Mouse (Mus musculus) CH12.LX (cell line): ENCODE measurements around the gene Mamdc4. TPM values are rescaled to one million over a fixed set of nuclear protein-coding genes. Genes with fewer than 3 reads are reported as not detected.

Source experiments
- DNase-seq: peaks from one replicate; pipeline ENCODE4 v3.0.0-alpha.2; 2013; ENCODE audit errors: extremely low read depth
- H3K27ac ChIP-seq: 2 replicates; pipeline ENCODE4 v1.5.1; 2012; ENCODE audit warnings: low read depth, mild to moderate bottlenecking, control low read depth, moderate library complexity; ENCODE audit not compliant: insufficient read depth
- H3K27me3 ChIP-seq: replicated peaks from 2 replicates; pipeline ENCODE3; 2012; ENCODE audit warnings: inconsistent platforms
- H3K36me3 ChIP-seq, 2 experiments: replicated peaks in 1 of 2; 2 replicates each; pipeline versions ENCODE3 to v1.6.1; 2012; ENCODE audit warnings: inconsistent platforms in 1 of 2, low read length in 1 of 2, mild to moderate bottlenecking in 1 of 2, mixed read lengths in 1 of 2, moderate library complexity in 1 of 2; ENCODE audit not compliant: control insufficient read depth in 1 of 2, insufficient read depth in 1 of 2
- H3K4me1 ChIP-seq, 2 experiments: 2 replicates each; pipeline ENCODE4 v1.6.1; 2012; ENCODE audit warnings: inconsistent platforms in 1 of 2, moderate library complexity in 1 of 2; ENCODE audit not compliant: insufficient read depth in 2 of 2, control insufficient read depth in 1 of 2
- H3K4me2 ChIP-seq: 2 replicates; pipeline ENCODE4 v1.6.1; 2012; ENCODE audit warnings: low read depth, mild to moderate bottlenecking, control low read depth; ENCODE audit not compliant: poor library complexity, insufficient read depth, severe bottlenecking
- H3K4me3 ChIP-seq, 3 experiments: fragments of 150-350 bp in 1 of 3; sonication (generic) in 1 of 3; replicated peaks in 1 of 3; 2 replicates each; pipeline versions ENCODE3 to v1.5.1; 2011 to 2012; ENCODE audit warnings: low read depth in 2 of 3, low read length in 2 of 3, mild to moderate bottlenecking in 2 of 3, moderate library complexity in 2 of 3, control low read depth in 1 of 3, improper control_type of control experiment in 1 of 3, inconsistent platforms in 1 of 3, mixed read lengths in 1 of 3; ENCODE audit not compliant: poor library complexity in 1 of 3
- H3K79me2 ChIP-seq: replicated peaks from 2 replicates; pipeline ENCODE4 v1.6.1; 2012; ENCODE audit warnings: mild to moderate bottlenecking, moderate library complexity; ENCODE audit not compliant: control insufficient read depth, poor library complexity, insufficient read depth, severe bottlenecking; ENCODE audit errors: extremely low read depth
- H3K9ac ChIP-seq: 2 replicates; pipeline ENCODE4 v1.6.1; 2012; ENCODE audit warnings: low read depth, mild to moderate bottlenecking, control low read depth, moderate library complexity; ENCODE audit not compliant: insufficient read depth
- H3K9me3 ChIP-seq: replicated peaks from 2 replicates; pipeline ENCODE3; 2012; ENCODE audit warnings: low read length, inconsistent platforms, mixed read lengths
- CHD2 ChIP-seq: IDR thresholded peaks from 2 replicates; pipeline ENCODE4 v1.6.1; 2011; ENCODE audit warnings: low read length, improper control_type of control experiment
- E2F4 ChIP-seq: IDR thresholded peaks from 2 replicates; pipeline ENCODE4 v1.6.1; 2011; ENCODE audit warnings: low read depth, low read length, improper control_type of control experiment; ENCODE audit not compliant: insufficient replicate concordance
- ELF1 ChIP-seq: IDR thresholded peaks from 2 replicates; pipeline ENCODE4 v1.6.1; 2014; ENCODE audit warnings: low read depth, mild to moderate bottlenecking, inconsistent platforms, low read length, improper control_type of control experiment
- EP300 ChIP-seq: IDR thresholded peaks from 2 replicates; pipeline ENCODE4 v1.6.1; 2011; ENCODE audit warnings: low read length, improper control_type of control experiment
- ETS1 ChIP-seq: conservative IDR thresholded peaks from 2 replicates; pipeline ENCODE4 v1.6.1; 2012; ENCODE audit warnings: low read depth, mild to moderate bottlenecking, inconsistent platforms, low read length, improper control_type of control experiment, moderate library complexity
- GABPA ChIP-seq: IDR thresholded peaks from 2 replicates; pipeline ENCODE4 v1.6.1; 2012; ENCODE audit warnings: low read depth, low read length, improper control_type of control experiment, inconsistent platforms; ENCODE audit not compliant: insufficient replicate concordance
- HCFC1 ChIP-seq: IDR thresholded peaks from 2 replicates; pipeline ENCODE4 v1.6.1; 2012; ENCODE audit warnings: low read depth, mild to moderate bottlenecking, inconsistent platforms, low read length, improper control_type of control experiment
- KAT2A ChIP-seq: IDR thresholded peaks from 2 replicates; pipeline ENCODE4 v1.6.1; 2012; ENCODE audit warnings: low read length, improper control_type of control experiment, inconsistent platforms; ENCODE audit not compliant: insufficient replicate concordance
- MAFK ChIP-seq: IDR thresholded peaks from 2 replicates; pipeline ENCODE4 v1.6.1; 2011; ENCODE audit warnings: low read length, improper control_type of control experiment; ENCODE audit not compliant: insufficient replicate concordance
- MAX ChIP-seq: IDR thresholded peaks from 2 replicates; pipeline ENCODE4 v1.6.1; 2011; ENCODE audit warnings: low read length, improper control_type of control experiment
- MAZ ChIP-seq: IDR thresholded peaks from 2 replicates; pipeline ENCODE4 v1.6.1; 2012; ENCODE audit warnings: low read depth, mild to moderate bottlenecking, inconsistent platforms, low read length, improper control_type of control experiment, moderate library complexity
- MEF2A ChIP-seq: IDR thresholded peaks from 2 replicates; pipeline ENCODE4 v1.6.1; 2014; ENCODE audit warnings: low read depth, mild to moderate bottlenecking, inconsistent platforms, low read length, improper control_type of control experiment, borderline replicate concordance
- MYC ChIP-seq: IDR thresholded peaks from 2 replicates; pipeline ENCODE4 v1.6.1; 2011; ENCODE audit warnings: low read depth, mild to moderate bottlenecking, improper control_type of control experiment, low read length
- NELFE ChIP-seq: IDR thresholded peaks from 2 replicates; pipeline ENCODE4 v1.6.1; 2011; ENCODE audit warnings: low read depth, low read length, improper control_type of control experiment
- RAD21 ChIP-seq: IDR thresholded peaks from 2 replicates; pipeline ENCODE4 v1.6.1; 2011; ENCODE audit warnings: low read depth, mild to moderate bottlenecking, low read length, improper control_type of control experiment, moderate library complexity
- RCOR1 ChIP-seq: conservative IDR thresholded peaks from 2 replicates; pipeline ENCODE4 v1.6.1; 2012; ENCODE audit warnings: low read depth, mild to moderate bottlenecking, inconsistent platforms, low read length, improper control_type of control experiment
- SIN3A ChIP-seq: IDR thresholded peaks from 2 replicates; pipeline ENCODE4 v1.6.1; 2012; ENCODE audit warnings: low read length, improper control_type of control experiment, inconsistent platforms
- SMC3 ChIP-seq: IDR thresholded peaks from 2 replicates; pipeline ENCODE4 v1.6.1; 2011; ENCODE audit warnings: low read depth, low read length, improper control_type of control experiment
- TBP ChIP-seq: conservative IDR thresholded peaks from 2 replicates; pipeline ENCODE4 v1.6.1; 2011; ENCODE audit warnings: low read depth, low read length, improper control_type of control experiment
- UBTF ChIP-seq: IDR thresholded peaks from 2 replicates; pipeline ENCODE4 v1.6.1; 2012; ENCODE audit warnings: low read depth, mild to moderate bottlenecking, inconsistent platforms, low read length, improper control_type of control experiment, moderate library complexity
- USF1 ChIP-seq: IDR thresholded peaks from 2 replicates; pipeline ENCODE4 v1.6.1; 2014; ENCODE audit warnings: low read depth, mild to moderate bottlenecking, inconsistent platforms, low read length, improper control_type of control experiment
- ZKSCAN1 ChIP-seq: IDR thresholded peaks from 2 replicates; pipeline ENCODE4 v1.6.1; 2012; ENCODE audit warnings: low read depth, inconsistent platforms, low read length, improper control_type of control experiment, borderline replicate concordance
- ZMIZ1 ChIP-seq: IDR thresholded peaks from 2 replicates; pipeline ENCODE4 v1.6.1; 2012; ENCODE audit warnings: low read depth, mild to moderate bottlenecking, inconsistent platforms, low read length, improper control_type of control experiment
- dilution Hi-C: fragments of 300-500 bp; cut with MboI; formaldehyde crosslinking; loops from 2 replicates; pipeline ENCODE4 v1.14.3; 2020; ENCODE audit warnings: low sequenced_read_pairs; ENCODE audit not compliant: extremely low pct_unique_long_range_greater_than_20kb, extremely low pct_ligation_motif_present
- in situ Hi-C: fragments of 300-500 bp; cut with MboI; formaldehyde crosslinking; loops from 3 replicates; pipeline ENCODE4 v1.14.3; 2019; ENCODE audit warnings: low sequenced_read_pairs, low pct_ligation_motif_present, low pct_unique_long_range_greater_than_20kb, mixed read lengths
- polyA plus RNA-seq: library from polyadenylated mRNA; unstranded; fragments of >175 nt; gene quantifications from 2 replicates; pipeline ENCODE4 v1.2.1, GENCODE M21; 2012; ENCODE audit warnings: low read depth; ENCODE audit not compliant: insufficient read length
- total RNA-seq, 2 experiments: library from RNA; depleted of rRNA; stranded (reverse); fragments of 300-350 nt in 1 of 2; fragments of >200 nt in 1 of 2; gene quantifications; 2 replicates each; pipeline ENCODE4 v1.2.3; 2012 to 2014

The Mamdc4 gene
- total and polyA plus RNA-seq, 3 experiments: 4.4 to 34.9 (median 11.5) TPM

GRCm38 (mm10) chr2:25540541-25540948, 34.1 kb downstream of the Mamdc4 start:
- H3K27ac ChIP-seq: no peak overlapping the region
- peaks cover 31 to 79% of the 10 kb centered on the region in 2 experiments for H3K36me3 ChIP-seq
- no peak overlapping the region for H3K4me2 ChIP-seq
- no peak overlapping the region for H3K4me3 ChIP-seq
- no peak for DNase-seq
- dilution Hi-C loops: no loop called here
- no peak for TF ChIP-seq CHD2
- TF ChIP-seq MAX: no peak
- no peak for TF ChIP-seq SMC3
- TF ChIP-seq ETS1: no peak
- TF ChIP-seq RAD21: no peak
- no peak for TF ChIP-seq SIN3A
- TF ChIP-seq MAZ: no peak
- no peak for TF ChIP-seq MYC
- TF ChIP-seq HCFC1: no peak
- no peak for TF ChIP-seq UBTF
- TF ChIP-seq KAT2A: no peak
- TF ChIP-seq ZKSCAN1: no peak
- no peak for TF ChIP-seq NELFE
- no peak for TF ChIP-seq ELF1
- TF ChIP-seq RCOR1: no peak
- no peak for TF ChIP-seq E2F4
- TF ChIP-seq EP300: no peak
- TF ChIP-seq USF1: no peak
- no peak for TF ChIP-seq GABPA
- no peak for TF ChIP-seq ZMIZ1
- H3K27me3 ChIP-seq: no peaks in the 10 kb centered on the region
- peaks cover 37 to 88% of the 10 kb centered on the region in 2 experiments for H3K4me1 ChIP-seq
- no peaks in the 10 kb centered on the region for H3K9me3 ChIP-seq
- in situ Hi-C loops: no loop called here
- peaks cover 72% of the 10 kb centered on the region for H3K79me2 ChIP-seq
- H3K9ac ChIP-seq: no peak overlapping the region

DNA sequence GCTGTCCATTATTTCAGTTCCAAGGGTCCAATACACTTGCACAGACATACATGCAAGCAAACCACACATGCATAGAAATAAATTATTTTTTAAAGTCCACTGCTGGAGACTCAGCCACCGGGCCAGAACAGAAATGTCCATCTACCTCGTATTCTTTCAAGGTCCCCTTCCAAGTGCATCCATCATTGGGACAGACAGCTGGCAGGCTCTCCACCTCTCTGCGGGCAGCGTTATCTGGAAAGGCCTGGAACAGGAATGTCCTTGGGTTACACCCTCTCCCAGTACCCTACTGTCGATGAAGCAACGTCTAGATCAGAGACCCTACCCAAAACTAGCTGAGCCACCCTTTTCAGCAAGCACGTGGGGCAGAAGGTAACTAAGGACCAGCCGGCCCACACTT, 38.1 kb downstream of the Mamdc4 start:
- Histone ChIP-seq H3K4me2 (no peak overlapping the region), H3K4me1 (peaks cover 29 to 86% of the 10 kb centered on the region in 2 experiments), H3K79me2 (peaks cover 51% of the 10 kb centered on the region), H3K9me3 (no peaks in the 10 kb centered on the region), H3K27me3 (no peaks in the 10 kb centered on the region), H3K4me3 (no peak overlapping the region), H3K36me3 (peaks cover 35 to 72% of the 10 kb centered on the region in 2 experiments), H3K27ac (no peak overlapping the region), H3K9ac (no peak overlapping the region)
- no peak for DNase-seq
- no peak for TF ChIP-seq MEF2A
- TF ChIP-seq ETS1: no peak
- no peak for TF ChIP-seq TBP
- TF ChIP-seq MAFK: no peak
- in situ Hi-C loops (no loop called here), dilution Hi-C loops (no loop called here)
